Mouse (Mus musculus) frontal cortex, postnatal 14 days (tissue): Measurements from ENCODE around the gene Fgf22.
"Not testable (repeated sequence)": the region's sequence is repeated elsewhere in the genome, so short reads cannot be mapped to it uniquely, and the experiment has no call there.

Source experiments
- DNase-seq, 2 experiments: peaks; one replicate each; pipeline ENCODE4 v3.0.0; 2022; ENCODE audit warnings: low spot score in 2 of 2

Fgf22 gene

DNA sequence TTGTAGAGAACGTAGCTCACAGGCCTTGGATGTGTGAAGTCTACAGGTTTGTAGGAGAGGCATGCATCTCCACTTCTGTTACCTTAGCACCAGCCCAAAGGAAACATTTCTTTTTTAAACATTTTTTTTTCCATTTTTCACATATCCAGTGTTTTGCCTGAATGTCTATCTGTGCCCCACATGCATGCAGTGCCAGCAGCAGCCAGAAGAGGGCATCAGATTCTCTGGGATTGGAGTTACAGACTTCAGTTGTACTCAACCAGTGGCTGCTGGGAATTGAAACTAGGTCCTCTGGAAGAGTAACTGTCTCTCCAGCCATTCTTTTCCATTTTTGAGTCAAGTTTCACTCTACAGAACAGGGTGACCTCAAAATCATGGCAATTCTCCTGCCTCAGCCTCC is 22.4 kb upstream of the Fgf22 start:
- DNase-seq, result no peak

DNA sequence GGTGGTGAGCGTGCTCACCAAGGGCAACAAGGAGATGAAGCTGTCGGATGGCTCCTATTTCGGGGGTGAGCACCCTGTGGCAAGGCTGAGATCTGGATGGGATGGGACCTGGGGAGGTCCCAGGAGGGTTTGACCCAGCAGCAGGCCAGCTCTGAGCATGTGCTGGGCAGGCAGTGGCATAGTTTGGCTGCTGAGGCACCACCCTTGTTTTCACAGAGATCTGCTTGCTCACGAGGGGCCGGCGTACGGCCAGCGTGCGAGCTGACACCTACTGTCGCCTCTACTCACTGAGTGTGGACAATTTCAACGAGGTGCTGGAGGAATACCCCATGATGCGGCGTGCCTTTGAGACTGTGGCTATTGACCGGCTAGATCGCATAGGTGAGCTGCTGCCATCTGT is 21.0 kb upstream of the Fgf22 start:
- DNase-seq, result no peak

GRCm38 (mm10) chr10:79735361-79735760 is 19.5 kb upstream of the Fgf22 start:
- no peak for DNase-seq

GRCm38 (mm10) chr10:79736706-79737105 is 18.2 kb upstream of the Fgf22 start:
- no peak for DNase-seq

GRCm38 (mm10) chr10:79738259-79738658 is 16.6 kb upstream of the Fgf22 start:
- DNase-seq, result no peak

DNA sequence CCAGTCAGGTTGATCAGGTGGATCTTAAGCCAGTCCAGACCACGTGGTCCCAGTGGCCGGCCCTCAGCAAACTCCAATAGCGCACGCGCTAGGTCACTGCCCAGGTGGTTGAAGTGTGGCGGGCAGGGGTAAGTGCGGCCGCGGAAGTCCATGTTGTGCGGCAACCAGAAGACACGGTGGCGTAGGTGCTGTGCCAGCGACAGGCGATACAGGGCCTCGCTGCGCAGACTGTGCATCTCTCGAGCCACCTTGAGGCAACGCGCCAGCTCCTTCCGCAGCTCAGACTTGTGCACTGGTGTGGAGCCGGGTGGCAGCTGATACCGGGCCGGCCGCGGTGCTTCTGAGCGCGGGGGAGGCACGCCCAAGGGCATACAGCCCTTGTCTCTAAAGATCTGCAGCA is 15.6 kb upstream of the Fgf22 start:
- DNase-seq, result no peak

GRCm38 (mm10) chr10:79740863-79741262 is 14.0 kb upstream of the Fgf22 start:
- no peak for DNase-seq

- no peak for DNase-seq
These were observed 11.7 kb upstream of the Fgf22 start for GRCm38 (mm10) chr10:79743161-79743560.

DNA sequence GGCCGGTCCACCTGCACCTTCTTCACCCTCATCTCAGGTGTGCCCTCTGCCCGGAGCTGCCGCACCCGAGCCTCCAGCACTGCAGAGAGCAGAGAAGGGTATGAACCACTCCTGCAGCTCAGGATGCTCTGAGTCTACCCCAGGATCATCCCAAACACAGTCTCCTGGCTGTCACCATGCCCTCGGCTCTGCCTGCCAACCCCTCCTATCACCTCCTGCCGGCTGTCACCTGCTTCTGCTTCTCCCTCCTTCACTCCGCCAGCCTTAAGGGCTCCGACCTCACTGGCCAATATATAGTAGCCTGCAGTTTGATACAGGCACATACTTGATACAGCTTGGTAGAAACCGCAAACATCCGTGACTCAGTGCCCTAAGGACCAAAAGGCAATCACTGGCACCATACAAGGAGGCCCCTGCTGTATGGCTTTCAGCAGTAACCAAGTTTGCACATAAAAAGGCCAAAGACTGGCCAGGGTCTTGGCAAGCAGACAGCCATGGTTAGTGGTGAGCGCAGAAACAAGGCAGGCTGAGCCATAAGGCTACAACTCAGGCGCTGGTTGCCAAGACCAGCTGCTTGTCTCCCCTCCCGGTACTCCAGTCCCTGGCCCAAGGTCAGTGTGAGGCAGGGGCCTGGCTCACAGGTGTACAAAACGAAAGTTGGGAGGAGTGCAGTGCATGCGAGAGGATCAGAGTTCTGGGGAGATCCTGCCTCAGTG is 11.1 kb upstream of the Fgf22 start:
- no peak for DNase-seq

- DNase-seq, result no peak
These were observed 9.5 kb upstream of the Fgf22 start for GRCm38 (mm10) chr10:79745411-79745810.

GRCm38 (mm10) chr10:79745898-79746773 is 8.7 kb upstream of the Fgf22 start, which contains the start of gene Polrmt:
Gene Polrmt, minus strand, starts transcription at chr10:79746581.
- DNase-seq, result peak; percentile 92 to 95

DNA sequence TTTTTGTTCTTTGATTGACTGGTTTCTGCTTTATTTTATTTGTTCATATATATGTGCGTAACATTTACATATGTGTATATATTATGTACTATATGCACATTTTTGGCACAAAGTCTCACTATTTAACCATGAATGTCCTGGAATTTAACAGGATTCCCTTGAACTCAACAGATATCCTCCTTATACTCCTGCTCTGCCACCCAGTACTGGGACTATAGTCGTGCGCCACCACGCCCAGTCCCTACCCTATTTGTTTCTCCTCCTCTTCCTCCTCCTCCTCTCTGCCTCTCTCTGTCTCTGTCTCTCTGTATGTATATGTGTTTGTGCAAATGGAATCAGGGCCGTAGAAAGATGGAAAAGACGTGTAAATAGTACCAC is 8.1 kb upstream of the Fgf22 start:
- DNase-seq, result no peak

- DNase-seq, result no peak
These were observed 6.4 kb upstream of the Fgf22 start for GRCm38 (mm10) chr10:79748496-79748895.

GRCm38 (mm10) chr10:79755854-79756253 is 978 bp downstream of the Fgf22 start:
- no peak for DNase-seq

DNA sequence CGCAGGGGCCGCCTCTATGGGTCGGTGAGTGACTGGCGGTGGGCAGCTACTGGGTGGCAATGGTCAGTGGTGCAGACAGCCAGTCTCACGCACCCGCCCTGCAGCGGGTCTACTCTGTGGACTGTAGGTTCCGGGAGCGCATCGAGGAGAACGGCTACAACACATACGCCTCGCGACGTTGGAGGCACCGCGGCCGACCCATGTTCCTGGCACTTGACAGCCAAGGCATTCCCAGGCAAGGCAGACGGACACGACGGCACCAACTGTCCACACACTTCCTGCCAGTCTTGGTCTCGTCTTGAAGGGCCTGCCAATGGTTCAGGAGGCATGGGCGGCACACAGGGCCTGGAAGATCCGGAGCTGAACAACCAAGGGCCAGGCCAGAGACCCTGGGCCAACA is 1.8 kb downstream of the Fgf22 start:
- no peak for DNase-seq

DNA sequence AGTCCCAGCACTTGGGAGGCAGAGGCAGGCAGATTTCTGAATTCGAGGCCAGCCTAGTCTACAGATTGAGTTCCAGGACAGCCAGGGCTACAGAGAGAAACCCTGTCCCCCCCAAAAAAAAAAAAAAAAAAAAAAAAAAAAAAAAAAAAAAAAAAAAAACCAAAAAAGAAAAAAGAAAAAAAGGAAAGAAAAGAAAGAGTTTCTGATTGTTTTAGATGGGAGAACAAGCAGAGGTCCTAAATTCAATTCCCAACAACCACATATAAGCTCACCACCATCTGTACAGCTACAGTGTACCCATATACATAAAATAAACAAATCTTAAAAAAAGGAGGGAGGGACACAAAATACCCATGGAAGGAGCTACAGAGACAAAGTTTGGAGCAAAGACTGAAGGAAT is 4.8 kb downstream of the Fgf22 start:
- DNase-seq, result not testable (repeated sequence)

DNA sequence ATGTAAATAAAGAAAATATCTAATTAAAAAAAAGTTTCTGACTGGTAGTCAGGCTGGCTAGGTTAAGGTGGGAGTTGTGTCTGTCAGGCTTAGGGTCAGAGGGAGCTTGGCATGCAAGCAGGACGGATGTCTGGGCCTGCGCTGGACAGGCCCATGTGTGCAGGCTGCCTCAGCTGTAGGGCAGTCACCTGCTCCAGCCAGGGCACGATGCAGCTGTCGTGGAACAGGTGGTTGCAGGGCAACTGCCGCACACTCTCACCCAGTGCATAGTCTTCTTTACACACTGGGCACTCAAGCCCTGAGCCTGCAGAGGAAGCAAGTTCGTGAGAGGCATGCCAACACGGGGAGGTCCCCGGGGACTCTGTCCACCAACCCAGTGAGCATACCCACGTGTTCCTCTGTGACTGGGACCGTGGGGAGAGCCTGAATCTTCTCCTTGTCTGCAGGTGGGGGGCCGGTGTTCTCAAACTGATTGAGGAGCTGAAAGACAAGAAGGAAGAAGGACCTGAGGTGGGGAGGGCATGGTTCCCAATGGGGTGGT is 5.8 kb downstream of the Fgf22 start:
- DNase-seq, result no peak

GRCm38 (mm10) chr10:79762875-79763274 is 8.0 kb downstream of the Fgf22 start:
- no peak for DNase-seq

GRCm38 (mm10) chr10:79764234-79764633 is 9.4 kb downstream of the Fgf22 start:
- DNase-seq, result no peak

- no peak for DNase-seq
These were observed 10.4 kb downstream of the Fgf22 start for GRCm38 (mm10) chr10:79765228-79765745.

DNA sequence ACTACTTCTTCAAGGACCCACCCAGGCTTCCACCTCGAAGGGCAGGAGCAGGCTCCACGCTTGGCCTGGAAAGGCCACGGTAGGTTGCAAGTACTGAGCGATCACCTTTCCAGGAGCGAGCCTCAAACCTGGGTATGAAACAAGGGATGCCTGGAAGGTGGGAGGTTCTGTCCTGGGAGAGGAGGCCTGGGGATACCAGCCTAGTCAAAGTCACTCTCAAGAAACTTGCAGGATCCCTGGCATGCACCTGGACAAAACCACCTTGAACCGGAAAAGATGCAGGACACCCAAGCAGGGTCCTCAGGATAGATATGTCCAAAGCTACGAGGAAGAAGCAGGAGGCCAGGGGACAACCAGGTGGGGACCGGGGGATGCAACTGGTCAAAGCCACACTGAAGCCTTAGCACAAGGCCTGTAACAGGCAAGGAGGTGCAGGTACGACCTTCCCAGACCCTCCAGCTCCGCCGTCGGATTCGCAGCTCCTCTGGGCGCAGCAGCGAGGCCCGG is 11.2 kb downstream of the Fgf22 start:
- no peak for DNase-seq
